Mouse (Mus musculus): ENCODE results near the gene Eno1.

- TF ChIP-seq CTCF (IDR thresholded peaks at IDR 0.05; ENCODE audit: low read depth) (no peak), EP300 (IDR thresholded peaks at IDR 0.05; ENCODE audit: low read depth) (no peak)
Measured at GRCm38 (mm10) chr4:150237636-150238361, 1.3 kb downstream of the Eno1 start.

Measured in liver, embryonic 14.5 days (tissue).